Mouse (Mus musculus) embryo, embryonic 11.5 days (tissue): ENCODE data around the gene Hoxa6.
A peak's percentile ranks its signal among the peaks of the same experiment; 100 is the strongest.

ENCODE experiments used
- DNase-seq: peaks from one replicate; pipeline ENCODE4 v3.0.0-alpha.2; 2012; ENCODE audit warnings: low read depth, low spot score

The Hoxa6 gene

GRCm38 (mm10) chr6:52216691-52217458 is 8.4 kb upstream of the Hoxa6 start:
- DNase-seq = no peak

GRCm38 (mm10) chr6:52215771-52216535 is 7.4 kb upstream of the Hoxa6 start:
- DNase-seq = no peak

GRCm38 (mm10) chr6:52215070-52215469 is 6.5 kb upstream of the Hoxa6 start:
- no peak for DNase-seq

- DNase-seq = no peak
Measured at GRCm38 (mm10) chr6:52214271-52214670, 5.7 kb upstream of the Hoxa6 start.

- DNase-seq = no peak
Measured at GRCm38 (mm10) chr6:52213119-52213986, 4.8 kb upstream of the Hoxa6 start, which contains the start of the genes Hoxa3 and Gm28308. Gene Hoxa3, minus strand, starts transcription at chr6:52213336. Gene Gm28308, minus strand, starts transcription at chr6:52213339.

- no peak for DNase-seq
Measured at GRCm38 (mm10) chr6:52212556-52213118, 4.1 kb upstream of the Hoxa6 start.

GRCm38 (mm10) chr6:52211961-52212360 is 3.4 kb upstream of the Hoxa6 start:
- no peak for DNase-seq

- DNase-seq = no peak
Measured at GRCm38 (mm10) chr6:52211170-52211935, 2.8 kb upstream of the Hoxa6 start.

GRCm38 (mm10) chr6:52209685-52210046 is 1.1 kb upstream of the Hoxa6 start:
- DNase-seq = no peak

GRCm38 (mm10) chr6:52208868-52209684 is 554 bp upstream of the Hoxa6 start:
- DNase-seq = no peak

GRCm38 (mm10) chr6:52207684-52207976 is 892 bp downstream of the Hoxa6 start:
- no peak for DNase-seq

- no peak for DNase-seq
Measured at GRCm38 (mm10) chr6:52206882-52207683, 1.4 kb downstream of the Hoxa6 start.

- no peak for DNase-seq
Measured at GRCm38 (mm10) chr6:52205638-52206621, 2.6 kb downstream of the Hoxa6 start.

GRCm38 (mm10) chr6:52205221-52205620 is 3.3 kb downstream of the Hoxa6 start:
- no peak for DNase-seq

- peak; percentile 89 for DNase-seq
Measured at GRCm38 (mm10) chr6:52204050-52204752, 4.3 kb downstream of the Hoxa6 start, which contains the start of gene Hoxa5. Gene Hoxa5, minus strand, starts transcription at chr6:52204587.

- DNase-seq = no peak
Measured at GRCm38 (mm10) chr6:52203371-52204049, 5.0 kb downstream of the Hoxa6 start.

- no peak for DNase-seq
Measured at GRCm38 (mm10) chr6:52203121-52203370, 5.5 kb downstream of the Hoxa6 start.
